Mouse (Mus musculus): Measurements from ENCODE around the gene Cd164l2.

DNA sequence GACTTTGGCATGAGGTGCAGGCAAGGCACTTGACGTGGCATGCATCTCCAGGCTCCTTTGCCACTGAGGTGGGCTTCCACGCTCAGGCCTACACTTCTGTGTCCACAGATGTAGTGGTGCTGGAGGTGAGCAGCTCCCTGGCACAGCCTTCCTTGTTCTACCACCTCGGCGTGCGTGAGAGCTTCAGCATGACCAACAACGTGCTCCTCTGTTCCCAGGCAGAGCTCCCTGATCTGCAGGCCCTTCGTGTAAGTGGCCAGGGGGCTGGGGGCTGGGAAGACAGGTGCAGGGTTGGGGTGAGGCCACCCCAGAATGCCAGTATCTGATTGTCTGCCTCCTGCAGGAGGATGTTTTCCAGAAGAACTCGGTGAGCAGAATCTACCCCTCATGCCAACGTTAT lies 30.8 kb downstream of the Cd164l2 start:
- TF ChIP-seq CTCF (IDR thresholded peaks at IDR 0.05; ENCODE audit: control insufficient read depth, insufficient read depth, insufficient read length) (no peak), MYOD1 (IDR thresholded peaks at IDR 0.05; ENCODE audit: control insufficient read depth, insufficient read length, low read depth) (no peak), CEBPB (IDR thresholded peaks at IDR 0.05; ENCODE audit: low read depth) (no peak), MAX (IDR thresholded peaks at IDR 0.05) (no peak), MYOG (IDR thresholded peaks at IDR 0.05; ENCODE audit: control insufficient read depth, extremely low read depth, insufficient read length) (no peak), USF1 (IDR thresholded peaks at IDR 0.05; ENCODE audit: low read depth) (no peak), FOSL1 (IDR thresholded peaks at IDR 0.05; ENCODE audit: insufficient read depth, low read length, poor library complexity, severe bottlenecking) (no peak)
